Mouse (Mus musculus) testis, adult 2 months (tissue): Measurements from ENCODE around the gene Tap1. TPM values are rescaled to one million over a fixed set of nuclear protein-coding genes. Genes with fewer than 3 reads are reported as not detected.

ENCODE experiments used
- H3K27ac ChIP-seq: fragments of 200-500 bp; 2 replicates; pipeline ENCODE4 v1.5.1; 2012; ENCODE audit warnings: low read depth, low read length; ENCODE audit not compliant: control insufficient read depth, insufficient read depth
- H3K27me3 ChIP-seq: fragments of 200-500 bp; 2 replicates; pipeline ENCODE4 v1.6.1; 2012; ENCODE audit warnings: mild to moderate bottlenecking, low read length, moderate library complexity; ENCODE audit not compliant: control insufficient read depth, insufficient read depth
- H3K36me3 ChIP-seq: fragments of 200-500 bp; 2 replicates; pipeline ENCODE4 v1.6.1; 2012; ENCODE audit warnings: mild to moderate bottlenecking, low read length; ENCODE audit not compliant: control insufficient read depth, insufficient read depth
- H3K4me1 ChIP-seq: fragments of 200-500 bp; 2 replicates; pipeline ENCODE4 v1.6.1; 2012; ENCODE audit warnings: low read length; ENCODE audit not compliant: control insufficient read depth, insufficient read depth
- H3K4me3 ChIP-seq: fragments of 200-500 bp; 2 replicates; pipeline ENCODE4 v1.5.1; 2012; ENCODE audit warnings: low read depth, mild to moderate bottlenecking, low read length, moderate library complexity, mixed read lengths; ENCODE audit not compliant: control insufficient read depth
- CTCF ChIP-seq: fragments of 200-500 bp; IDR thresholded peaks from 2 replicates; pipeline ENCODE4 v1.5.1; 2012; ENCODE audit warnings: low read depth, mild to moderate bottlenecking, inconsistent platforms, low read length, moderate library complexity; ENCODE audit not compliant: control insufficient read depth, insufficient read depth, insufficient replicate concordance
- POLR2A ChIP-seq: fragments of 200-500 bp; IDR thresholded peaks from 2 replicates; pipeline ENCODE4 v1.6.1; 2012; ENCODE audit warnings: low read depth, mild to moderate bottlenecking, inconsistent platforms, low read length, moderate library complexity; ENCODE audit not compliant: control insufficient read depth
- polyA plus RNA-seq: library from polyadenylated mRNA; depleted of rRNA; stranded (reverse); fragments of >200 nt; gene quantifications from 2 replicates; pipeline ENCODE4 v1.2.3, GENCODE M21; 2012; rRNA removed

Tap1 gene
- 1.5 TPM in 2 replicates for polyA plus RNA-seq

- H3K4me3 ChIP-seq, result peak within 1 kb of the TSS; percentile 77
- H3K4me1 ChIP-seq, result peaks cover 8% of the 10 kb centered on the region
- TF ChIP-seq CTCF (no peak), POLR2A (no peak)
- no peaks in the 10 kb centered on the region for H3K27me3 ChIP-seq
- peak within 1 kb of the TSS; percentile 34; the same call in 1 of the 2 replicates for H3K27ac ChIP-seq
- no peaks in the 10 kb centered on the region for H3K36me3 ChIP-seq
These were observed at the start of gene Tap1, which contains the start of gene Psmb9 for GRCm38 (mm10) chr17:34187261-34187916. Gene Tap1 (plus strand): TSS chr17:34187553. Gene Psmb9 (minus strand): TSS chr17:34187764.

DNA sequence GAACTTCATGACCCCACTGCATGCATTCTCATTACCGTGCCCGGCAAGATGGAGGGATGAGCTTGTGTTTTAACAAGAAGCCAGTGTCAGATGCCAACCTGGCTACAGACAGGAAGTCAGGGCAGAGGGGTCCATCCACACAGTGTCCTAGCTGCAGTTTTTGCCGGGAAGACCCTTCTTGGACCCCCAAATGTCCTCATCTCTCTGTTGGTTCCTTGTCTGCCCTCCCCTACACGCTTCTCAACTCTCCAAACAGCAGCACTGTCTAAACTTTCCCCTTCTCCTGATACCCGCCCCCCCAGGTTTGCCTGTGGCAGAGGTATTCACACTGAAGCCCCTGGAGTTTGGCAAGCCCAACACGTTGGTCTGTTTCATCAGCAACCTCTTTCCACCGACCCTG is 49.8 kb upstream of the Tap1 start:
- Histone ChIP-seq H3K4me1 (peaks cover 11% of the 10 kb centered on the region), H3K27ac (no peak overlapping the region), H3K36me3 (no peaks in the 10 kb centered on the region), H3K27me3 (no peaks in the 10 kb centered on the region), H3K4me3 (no peak overlapping the region)
- TF ChIP-seq POLR2A, result no peak
- no peak for TF ChIP-seq CTCF

GRCm38 (mm10) chr17:34138655-34139054 is 48.7 kb upstream of the Tap1 start:
- no peaks in the 10 kb centered on the region for H3K27me3 ChIP-seq

DNA sequence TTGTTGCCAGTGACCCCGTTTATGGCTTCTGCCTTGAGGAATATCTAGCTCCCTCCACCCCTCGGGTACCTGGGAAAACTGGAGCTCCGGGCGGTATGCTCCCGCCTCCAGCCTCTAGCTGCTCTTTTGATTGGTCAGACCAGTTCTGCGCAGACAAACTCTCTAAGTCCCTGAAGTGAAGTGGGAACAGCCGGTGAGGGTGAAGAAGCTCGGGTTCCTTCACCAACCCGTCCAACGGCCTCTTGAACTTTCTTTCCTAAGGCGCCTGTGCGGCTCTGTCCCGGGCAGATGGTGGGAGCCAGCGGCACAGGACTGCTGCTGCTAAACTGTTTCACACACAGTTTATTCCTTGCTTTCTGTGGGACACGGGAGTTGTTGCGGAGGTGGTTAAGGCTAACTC is 47.9 kb upstream of the Tap1 start:
- H3K27ac ChIP-seq, result no peak overlapping the region
- H3K27me3 ChIP-seq, result no peaks in the 10 kb centered on the region
- no peaks in the 10 kb centered on the region for H3K36me3 ChIP-seq
- no peak for TF ChIP-seq POLR2A
- TF ChIP-seq CTCF, result no peak
- H3K4me3 ChIP-seq, result no peak overlapping the region; the same call in 1 of the 2 replicates
- H3K4me1 ChIP-seq, result peaks cover 11% of the 10 kb centered on the region

More at GRCm38 (mm10) chr17:34138655-34139054, 48.7 kb upstream of the Tap1 start:
- Histone ChIP-seq H3K4me1 (peaks cover 11% of the 10 kb centered on the region), H3K4me3 (no peak overlapping the region), H3K27ac (no peak overlapping the region), H3K36me3 (no peaks in the 10 kb centered on the region)
- TF ChIP-seq CTCF (no peak), POLR2A (no peak)

DNA sequence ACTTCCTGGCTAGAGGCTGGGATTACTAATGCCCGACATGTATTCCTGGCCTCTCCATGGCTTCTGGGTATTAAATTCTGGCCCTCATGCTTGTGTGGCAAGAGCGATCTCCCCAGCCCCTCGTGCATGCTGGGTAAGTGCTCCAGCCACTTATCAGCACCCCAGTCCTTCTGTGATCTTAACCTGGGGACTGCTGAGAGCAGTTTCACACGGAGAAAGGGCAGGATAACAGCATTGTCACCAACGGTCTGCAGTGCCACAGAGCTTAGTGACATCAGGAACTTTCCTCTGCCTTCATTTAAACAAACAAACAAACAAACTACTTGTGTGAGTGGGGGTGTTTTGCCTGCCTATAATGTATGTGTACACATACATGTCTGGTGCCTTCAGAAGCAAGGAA is 47.1 kb upstream of the Tap1 start:
- Histone ChIP-seq H3K4me3 (no peak overlapping the region), H3K4me1 (peaks cover 11% of the 10 kb centered on the region), H3K27me3 (no peaks in the 10 kb centered on the region), H3K27ac (no peak overlapping the region), H3K36me3 (no peaks in the 10 kb centered on the region)
- TF ChIP-seq POLR2A (no peak), CTCF (no peak)

DNA sequence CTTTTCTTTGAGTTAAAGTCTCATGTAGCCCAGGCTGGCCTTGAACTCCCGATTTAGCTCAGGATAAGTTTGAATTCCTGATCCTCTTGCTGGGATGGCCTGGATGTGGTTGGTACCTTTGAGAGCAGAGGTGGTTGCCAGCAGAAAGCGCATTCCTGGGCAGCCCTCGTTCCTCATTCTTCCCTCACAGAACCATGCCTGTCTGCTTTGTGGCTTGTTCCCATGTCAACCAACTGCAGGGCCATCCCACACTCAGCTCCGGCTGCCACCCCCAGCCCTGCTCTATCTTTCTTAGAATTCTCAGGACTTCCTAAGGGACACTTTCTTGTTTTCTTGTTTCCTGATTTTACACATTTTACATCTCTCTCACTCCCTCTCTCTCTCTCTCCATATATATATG is 45.9 kb upstream of the Tap1 start:
- no peak overlapping the region for H3K4me3 ChIP-seq
- no peaks in the 10 kb centered on the region for H3K27me3 ChIP-seq
- no peak overlapping the region for H3K27ac ChIP-seq
- TF ChIP-seq CTCF (no peak), POLR2A (no peak)
- H3K36me3 ChIP-seq, result no peaks in the 10 kb centered on the region
- H3K4me1 ChIP-seq, result peaks cover 7% of the 10 kb centered on the region

DNA sequence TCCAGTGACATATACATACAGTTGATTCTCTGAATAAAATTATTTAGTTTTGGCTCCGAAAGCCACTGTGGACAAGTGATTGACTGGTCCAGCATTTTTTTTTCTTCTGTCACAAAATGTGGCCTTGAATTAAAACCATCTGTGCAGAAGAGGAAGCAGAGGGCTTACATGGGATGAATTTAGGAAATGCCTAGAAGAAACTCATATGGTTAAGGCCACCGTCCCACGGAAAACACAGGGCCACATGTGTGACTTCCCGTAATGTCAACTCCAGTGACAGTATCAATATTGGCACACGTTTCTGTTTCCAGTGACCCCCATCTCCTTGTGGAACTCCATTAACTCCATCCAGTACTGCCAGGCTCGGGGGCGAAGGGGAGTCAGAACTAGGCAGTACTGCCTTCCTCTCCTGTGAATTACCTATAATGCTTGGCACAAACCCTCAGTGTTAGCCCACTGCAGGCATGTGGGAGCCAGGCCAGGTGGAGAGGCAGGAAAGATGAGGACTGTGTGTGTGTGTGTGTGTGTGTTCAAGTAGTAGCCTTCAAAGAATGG is 44.8 kb upstream of the Tap1 start:
- no peaks in the 10 kb centered on the region for H3K27me3 ChIP-seq
- no peak overlapping the region for H3K27ac ChIP-seq
- no peak for TF ChIP-seq POLR2A
- no peak for TF ChIP-seq CTCF
- no peaks in the 10 kb centered on the region for H3K36me3 ChIP-seq
- no peak overlapping the region for H3K4me3 ChIP-seq
- peaks cover 7% of the 10 kb centered on the region for H3K4me1 ChIP-seq
